Mouse (Mus musculus): ENCODE measurements around the gene Tff1. TPM values are rescaled to one million over a fixed set of nuclear protein-coding genes. Genes with fewer than 3 reads are reported as not detected.
A peak's percentile ranks its signal among the peaks of the same experiment; 100 is the strongest.

Gene Tff1
- total RNA-seq, 2 experiments from 2014 or later = not detected

GRCm38 (mm10) chr17:31152966-31153499, 12.0 kb downstream of the Tff1 start:
- no peak for DNase-seq

GRCm38 (mm10) chr17:31152512-31152911, 12.6 kb downstream of the Tff1 start:
- no peak for DNase-seq

GRCm38 (mm10) chr17:31145998-31146397, 19.1 kb downstream of the Tff1 start:
- DNase-seq = no peak

GRCm38 (mm10) chr17:31144040-31145037, 20.7 kb downstream of the Tff1 start, which contains the start of gene Tff2:
Tff2 (minus strand) TSS chr17:31144282.
- no peak for DNase-seq

GRCm38 (mm10) chr17:31142116-31142515, 23.0 kb downstream of the Tff1 start:
- no peak for DNase-seq

- peak; percentile 44 for DNase-seq
Measured at GRCm38 (mm10) chr17:31138398-31138797, 26.7 kb downstream of the Tff1 start.

GRCm38 (mm10) chr17:31136821-31137220, 28.3 kb downstream of the Tff1 start:
- DNase-seq = no peak

GRCm38 (mm10) chr17:31136291-31136690, 28.8 kb downstream of the Tff1 start:
- DNase-seq = no peak

GRCm38 (mm10) chr17:31134913-31135312, 30.2 kb downstream of the Tff1 start:
- no peak for DNase-seq

- DNase-seq = no peak
Measured at GRCm38 (mm10) chr17:31133776-31134175, 31.3 kb downstream of the Tff1 start.

- DNase-seq = no peak
Measured at GRCm38 (mm10) chr17:31131269-31131821, 33.7 kb downstream of the Tff1 start.

GRCm38 (mm10) chr17:31129452-31129851, 35.6 kb downstream of the Tff1 start, which contains the start of gene Tff3:
Tff3 (minus strand) TSS chr17:31129646.
- no peak for DNase-seq

GRCm38 (mm10) chr17:31128708-31129318, 36.3 kb downstream of the Tff1 start:
- no peak for DNase-seq

GRCm38 (mm10) chr17:31125548-31126266, 39.4 kb downstream of the Tff1 start:
- DNase-seq = no peak

- DNase-seq = peak; percentile 58
Measured at GRCm38 (mm10) chr17:31121975-31122374, 43.1 kb downstream of the Tff1 start.

- peak; percentile 85 for DNase-seq
Measured at GRCm38 (mm10) chr17:31119429-31119828, 45.6 kb downstream of the Tff1 start.

GRCm38 (mm10) chr17:31117946-31118345, 47.1 kb downstream of the Tff1 start:
- no peak for DNase-seq

- no peak for DNase-seq
Measured at GRCm38 (mm10) chr17:31116063-31116462, 49.0 kb downstream of the Tff1 start.

- no peak for DNase-seq
Measured at GRCm38 (mm10) chr17:31113191-31113856, 51.8 kb downstream of the Tff1 start.

All from gastrocnemius, postnatal 10 days (tissue).